Mouse (Mus musculus): Measurements from ENCODE around the gene Ppp1r3c.

GRCm38 (mm10) chr19:36748996-36749395 is 12.5 kb upstream of the Ppp1r3c start:
- TF ChIP-seq EP300 (IDR thresholded peaks at IDR 0.05; ENCODE audit: low read depth) (no peak), CTCF (IDR thresholded peaks at IDR 0.05; ENCODE audit: low read depth) (no peak)

All from heart, postnatal 0 days (tissue).